Mouse (Mus musculus) megakaryocyte-erythroid progenitor cell, adult 5 weeks (primary cell): ENCODE measurements around the gene Zfp185. TPM values are rescaled to one million over a fixed set of nuclear protein-coding genes. Genes with fewer than 3 reads are reported as not detected.

Experiments
- polyA plus RNA-seq: library from polyadenylated mRNA; stranded (reverse); fragments of >175 nt; gene quantifications from 2 replicates; pipeline ENCODE4 v1.2.3, GENCODE M21; 2012

Zfp185 gene
- polyA plus RNA-seq: 0.04 TPM in 1 of 2 replicates, not detected in the other

DNA sequence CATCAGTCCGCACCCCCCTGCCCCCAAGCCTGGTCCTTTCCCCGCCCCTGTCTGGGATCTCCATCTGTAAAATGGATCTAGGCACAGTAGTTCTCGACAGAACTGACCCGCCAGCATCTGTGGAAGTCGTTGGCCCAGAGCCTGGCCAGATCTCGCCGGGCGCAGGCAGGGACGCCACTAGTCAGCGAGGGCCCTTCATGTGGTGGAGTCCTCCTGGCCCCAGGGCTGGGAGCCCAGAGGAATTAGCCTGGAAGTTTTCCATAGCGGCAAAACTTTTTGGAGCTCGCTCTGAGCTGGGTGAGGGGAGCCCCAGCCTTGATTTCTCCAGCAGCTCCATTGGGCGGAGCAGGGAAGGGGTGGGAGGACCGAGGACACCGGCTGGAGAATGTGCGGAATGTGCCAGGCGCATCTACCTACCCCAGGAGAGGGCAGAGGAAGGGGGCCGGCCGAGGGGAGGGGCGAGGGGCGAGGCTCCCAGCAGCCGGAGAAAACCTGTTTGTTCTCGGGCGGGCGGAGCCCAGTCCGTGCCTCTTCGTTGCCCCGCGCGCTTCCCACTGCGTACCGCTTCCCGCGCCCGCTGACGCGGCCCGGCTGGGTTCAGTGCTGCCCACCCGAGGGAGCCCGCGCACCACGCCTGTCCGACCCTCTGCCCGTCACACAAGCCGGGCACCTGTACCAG lies at the start of gene Zfp185:
Gene Zfp185, plus strand, starts transcription at position 499 of the 679 bp plus-strand sequence.

DNA sequence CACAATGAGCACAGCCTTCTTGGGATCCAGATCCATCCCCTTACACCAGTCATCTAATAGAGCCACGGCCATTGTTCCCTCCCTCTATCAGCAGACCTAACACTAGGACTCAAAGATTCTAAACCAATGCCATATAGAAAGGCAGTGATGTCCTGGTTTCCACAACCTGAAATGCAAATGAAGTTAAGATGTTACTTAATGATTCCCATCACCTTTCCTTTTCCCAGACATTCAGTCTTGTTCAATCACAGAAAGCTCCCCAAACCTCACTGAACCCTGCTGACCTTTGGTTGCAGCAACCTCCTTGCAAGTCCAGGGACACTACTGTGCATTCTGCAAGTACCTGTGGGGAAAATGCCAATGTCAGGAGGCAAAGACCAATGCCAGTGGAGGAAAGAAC lies 49.9 kb downstream of the Zfp185 start, which contains the start of gene Pnma5:
Gene Pnma5, minus strand, starts transcription at position 101 of the 400 bp plus-strand sequence.

DNA sequence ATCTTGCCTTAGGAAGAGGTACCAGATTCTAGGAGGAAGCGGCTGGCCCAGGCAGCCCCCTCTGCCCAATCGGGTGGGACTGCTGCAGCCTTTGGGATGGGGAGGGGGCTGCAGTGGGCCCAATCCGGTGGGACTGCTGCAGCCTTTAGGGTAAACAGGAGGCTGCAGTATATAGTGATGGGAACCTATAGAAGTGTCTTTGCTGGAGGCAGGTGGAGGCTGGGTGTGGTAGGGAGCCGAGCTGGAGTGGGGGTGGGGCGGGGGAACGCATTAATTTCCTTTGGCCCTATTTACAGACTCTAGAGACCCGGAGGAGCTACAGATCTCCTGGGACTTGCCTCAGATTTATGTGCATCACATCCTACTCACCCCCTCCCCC lies 77.3 kb downstream of the Zfp185 start, which contains the start of gene Pnma3:
Gene Pnma3, plus strand, starts transcription at position 373 of the 379 bp plus-strand sequence.

Other genes with a start within 250 kb of the Zfp185 start
- not detected in 2 replicates for gene Gabrq, start 162.2 kb upstream of the Zfp185 start, polyA plus RNA-seq
- 4.9 and 5.8 TPM in 2 replicates for gene Cetn2, start 68.9 kb upstream of the Zfp185 start, polyA plus RNA-seq
- gene Nsdhl, start 68.8 kb upstream of the Zfp185 start, polyA plus RNA-seq: 1.4 TPM in 2 replicates
- not detected in 2 replicates for gene Pnma5, start 49.8 kb downstream of the Zfp185 start, polyA plus RNA-seq
- gene Pnma3, start 77.4 kb downstream of the Zfp185 start, polyA plus RNA-seq: not detected in 2 replicates
- 1.5 and 1.6 TPM in 2 replicates for gene Xlr4a, start 95.1 kb downstream of the Zfp185 start, polyA plus RNA-seq
- 0.03 and 0.31 TPM in 2 replicates for gene Xlr3a, start 109.8 kb downstream of the Zfp185 start, polyA plus RNA-seq
- 0.03 and 0.30 TPM in 2 replicates for gene Gm14685, start 129.7 kb downstream of the Zfp185 start, polyA plus RNA-seq
- gene Xlr5b, start 161.5 kb downstream of the Zfp185 start, polyA plus RNA-seq: not detected in 2 replicates
- gene DXBay18, start 162.1 kb downstream of the Zfp185 start, polyA plus RNA-seq: not detected in 2 replicates
- not detected in 2 replicates for gene Spin2d, start 189.7 kb downstream of the Zfp185 start, polyA plus RNA-seq
- gene Xlr3b, start 204.9 kb downstream of the Zfp185 start, polyA plus RNA-seq: 0.12 and 0.24 TPM in 2 replicates
- gene Xlr4b, start 227.0 kb downstream of the Zfp185 start, polyA plus RNA-seq: 1.2 and 1.3 TPM in 2 replicates
- 20.1 and 21.8 TPM in 2 replicates for gene F8a, start 241.0 kb downstream of the Zfp185 start, polyA plus RNA-seq